Mouse (Mus musculus) heart, postnatal 0 days (tissue): Measurements from ENCODE around the gene Zfp367. TPM values are rescaled to one million over a fixed set of nuclear protein-coding genes. Genes with fewer than 3 reads are reported as not detected.
A peak's percentile ranks its signal among the peaks of the same experiment; 100 is the strongest.

Experiments
- ATAC-seq: fragments of 200-750 bp; cut with Nextera tagmentation; 2 replicates; pipeline ENCODE4 v1.8.0; 2017; ENCODE audit warnings: low read depth, moderate number of reproducible peaks, moderate library complexity; ENCODE audit not compliant: insufficient read depth
- DNase-seq: peaks from one replicate; pipeline ENCODE4 v3.0.0-alpha.2; 2016; ENCODE audit warnings: low spot score
- H3K27ac ChIP-seq: fragments of 300-500 bp; sonication (generic); 2 replicates; pipeline ENCODE4 v1.5.1; 2014; ENCODE audit warnings: low read depth, mild to moderate bottlenecking
- H3K27me3 ChIP-seq: fragments of 300-500 bp; sonication (generic); 2 replicates; pipeline ENCODE4 v1.6.1; 2014; ENCODE audit warnings: low read length, mixed read lengths; ENCODE audit not compliant: control insufficient read depth, insufficient read depth
- H3K36me3 ChIP-seq: fragments of 300-500 bp; sonication (generic); replicated peaks from 2 replicates; pipeline ENCODE4 v1.6.1; 2014; ENCODE audit warnings: low read length, mixed read lengths; ENCODE audit not compliant: control insufficient read depth, insufficient read depth
- H3K4me1 ChIP-seq: fragments of 300-500 bp; sonication (generic); 2 replicates; pipeline ENCODE4 v1.6.1; 2014; ENCODE audit warnings: antibody characterized with exemption; ENCODE audit not compliant: control insufficient read depth, insufficient read depth
- H3K4me2 ChIP-seq: fragments of 300-500 bp; sonication (generic); 2 replicates; pipeline ENCODE4 v1.6.1; 2014; ENCODE audit warnings: low read depth, mild to moderate bottlenecking, low read length, moderate library complexity
- H3K4me3 ChIP-seq: fragments of 300-500 bp; sonication (generic); 2 replicates; pipeline ENCODE4 v1.5.1; 2014; ENCODE audit warnings: low read depth, low read length
- H3K9ac ChIP-seq: fragments of 300-500 bp; sonication (generic); replicated peaks from 2 replicates; pipeline ENCODE4 v1.6.1; 2014; ENCODE audit warnings: low read depth, low read length, mixed read lengths
- H3K9me3 ChIP-seq: fragments of 300-500 bp; sonication (generic); replicated peaks from 2 replicates; pipeline ENCODE4 v1.6.1; 2016; ENCODE audit warnings: low read length; ENCODE audit not compliant: control insufficient read depth
- CTCF ChIP-seq: IDR thresholded peaks from 2 replicates; pipeline ENCODE4 v1.5.1; 2016; ENCODE audit warnings: antibody characterized with exemption, control low read depth, low read depth
- EP300 ChIP-seq: IDR thresholded peaks from 2 replicates; pipeline ENCODE4 v1.6.1; 2016; ENCODE audit warnings: antibody characterized with exemption, low read depth
- WGBS: fragments of 180-500 bp; shearing (Covaris S2); extraction: QIAGEN DNeasy Blood & Tissue Kit; methylation state at CpG from one replicate; pipeline ENCODE4 v1.1.7; 2014; 5-methylcytosine and 5-hydroxymethylcytosine counted together
- polyA plus RNA-seq: library from polyadenylated mRNA; unstranded; fragments of >200 nt; fragmentation: Nextera tagmentation; extraction: Ambion mirVana; gene quantifications from 2 replicates; pipeline ENCODE4 v1.2.1, GENCODE M21; 2015
- total RNA-seq: library from RNA; depleted of rRNA; stranded (reverse); fragments of >200 nt; gene quantifications from 2 replicates; pipeline ENCODE4 v1.2.3, GENCODE M21; 2014; ENCODE audit warnings: low replicate concordance

The Zfp367 gene
- total and polyA plus RNA-seq, 2 experiments from 2014 or later = 23.8 to 35.6 TPM

DNA sequence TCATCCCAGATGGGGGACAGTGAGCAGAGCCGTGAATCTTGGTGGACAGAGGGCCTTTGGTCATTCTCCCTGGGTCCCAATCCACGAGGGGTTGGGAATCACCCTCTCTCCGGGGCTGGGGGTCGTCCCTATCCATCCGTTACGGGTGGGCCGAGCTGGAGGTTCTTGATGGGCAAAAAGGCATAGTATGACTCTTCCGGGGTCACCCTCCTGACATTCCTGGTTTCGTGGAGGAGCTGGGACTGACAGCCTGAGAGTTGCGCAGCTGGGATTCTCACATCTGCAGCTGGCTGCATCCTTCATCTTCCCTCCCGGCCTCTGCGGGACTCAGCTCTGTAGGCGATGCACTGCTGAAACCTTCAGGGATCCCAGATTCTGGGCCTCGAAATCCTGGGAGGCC is 9.6 kb upstream of the Zfp367 start:
- Histone ChIP-seq H3K4me2 (peak overlapping the region; percentile 82), H3K4me1 (0 out of 2 replicates have a peak, but pooled peaks cover 3% of the 10 kb centered on the region), H3K9ac (peak overlapping the region; percentile 82), H3K36me3 (no peaks in the 10 kb centered on the region; the same call in 1 of the 2 replicates), H3K4me3 (peak overlapping the region; percentile 91), H3K27ac (peak overlapping the region; percentile 94), H3K9me3 (no peaks in the 10 kb centered on the region), H3K27me3 (no peaks in the 10 kb centered on the region)
- DNase-seq (no peak), ATAC-seq (no peak)
- 3% methylated on average over 14 of the region's 14 CpGs for WGBS
- TF ChIP-seq EP300 (no peak), CTCF (no peak)

DNA sequence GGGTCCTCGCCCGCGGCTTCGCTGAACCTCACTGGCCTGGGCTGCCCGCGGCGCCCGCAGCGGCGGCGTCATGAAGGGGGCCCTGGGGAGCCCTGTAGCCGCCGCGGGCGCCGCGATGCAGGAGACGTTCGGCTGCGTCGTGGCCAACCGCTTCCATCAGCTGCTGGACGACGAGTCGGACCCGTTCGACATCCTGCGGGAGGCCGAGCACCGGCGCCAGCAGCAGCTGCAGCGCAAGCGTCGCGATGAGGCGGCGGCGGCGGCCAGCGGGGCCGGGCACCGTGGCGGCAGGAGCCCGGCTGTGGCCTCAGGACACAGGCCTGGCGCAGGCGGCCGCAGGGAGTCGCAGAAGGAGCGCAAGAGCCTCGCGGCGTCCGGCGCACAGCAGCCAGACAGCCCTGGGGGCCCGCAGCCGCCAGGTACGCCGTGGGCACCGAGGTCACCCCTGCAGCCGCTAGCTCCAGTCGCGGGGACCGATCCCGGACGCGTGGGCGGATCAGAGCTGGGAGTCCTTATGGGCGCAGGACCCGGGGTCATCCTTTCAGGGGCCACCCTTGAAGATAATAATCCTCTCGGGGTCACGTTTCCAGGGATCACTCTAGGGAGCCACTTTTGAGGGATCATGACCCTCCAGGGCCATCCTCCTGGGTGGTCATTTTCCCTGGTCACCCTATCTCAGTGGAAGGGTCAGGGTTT is 9.1 kb upstream of the Zfp367 start:
- H3K36me3 ChIP-seq = no peaks in the 10 kb centered on the region; the same call in 1 of the 2 replicates
- peak overlapping the region; percentile 94 for H3K27ac ChIP-seq
- H3K9ac ChIP-seq = peak overlapping the region; percentile 82
- ATAC-seq = peak; percentile 59
- H3K9me3 ChIP-seq = no peaks in the 10 kb centered on the region
- no peaks in the 10 kb centered on the region for H3K27me3 ChIP-seq
- 0% methylated on average over 61 of the region's 71 CpGs for WGBS
- no peak for TF ChIP-seq CTCF
- no peak for TF ChIP-seq EP300
- no peak for DNase-seq
- peak overlapping the region; percentile 91 for H3K4me3 ChIP-seq
- 0 out of 2 replicates have a peak, but pooled peaks cover 3% of the 10 kb centered on the region for H3K4me1 ChIP-seq
- peak overlapping the region; percentile 82 for H3K4me2 ChIP-seq

DNA sequence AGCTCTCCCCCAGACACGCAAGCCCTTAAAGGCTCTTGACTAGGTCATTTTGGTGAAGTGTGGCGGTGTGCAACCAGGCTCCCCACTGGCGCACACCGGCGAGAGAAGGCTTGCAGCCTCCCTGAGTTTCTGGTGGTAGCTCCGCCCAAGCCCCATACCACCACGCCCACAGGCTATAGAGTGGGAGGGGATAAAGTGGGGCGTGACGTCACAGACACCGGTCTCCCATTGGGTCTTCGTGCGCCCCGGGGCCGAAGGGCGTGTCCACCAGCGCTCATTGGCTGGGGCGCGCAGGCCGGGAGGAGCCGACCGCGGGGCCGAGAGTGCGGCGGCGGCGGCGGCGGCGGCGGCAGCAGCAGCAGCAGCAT is 8.5 kb upstream of the Zfp367 start, which contains the start of gene Habp4:
Gene Habp4 (plus strand): TSS at position 277 of the 368 bp plus-strand sequence.
- Histone ChIP-seq H3K27me3 (no peaks in the 10 kb centered on the region), H3K9me3 (no peaks in the 10 kb centered on the region), H3K4me3 (peak within 1 kb of the TSS; percentile 91), H3K4me1 (0 out of 2 replicates have a peak, but pooled peaks cover 3% of the 10 kb centered on the region), H3K9ac (peak within 1 kb of the TSS; percentile 82), H3K27ac (peak within 1 kb of the TSS; percentile 94), H3K4me2 (peak within 1 kb of the TSS; percentile 82), H3K36me3 (no peaks in the 10 kb centered on the region; the same call in 1 of the 2 replicates)
- TF ChIP-seq EP300 (no peak), CTCF (no peak)
- DNase-seq = peak; percentile 99
- 0% methylated on average over 28 of the region's 31 CpGs for WGBS
- ATAC-seq = peak; percentile 100

DNA sequence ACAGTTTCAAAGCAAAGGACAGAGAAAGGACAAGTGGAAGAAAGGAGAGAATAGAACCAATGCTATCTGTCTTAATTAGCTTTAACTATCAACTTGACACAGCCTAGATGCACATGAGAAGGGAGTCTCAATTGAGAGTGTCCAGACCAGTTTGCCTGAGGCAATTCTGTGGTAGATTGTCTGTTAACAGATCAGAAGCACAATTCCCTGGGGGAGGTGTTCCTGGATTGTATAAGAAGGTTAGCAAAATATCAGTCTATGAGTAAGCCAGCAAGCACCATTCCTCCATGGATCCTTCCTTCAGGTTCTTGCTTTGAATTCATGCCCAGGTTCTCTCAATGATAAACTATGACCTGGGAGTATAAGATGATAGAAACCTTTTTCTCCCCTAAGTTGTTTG is 4.0 kb upstream of the Zfp367 start:
- no peak overlapping the region for H3K27ac ChIP-seq
- no peaks in the 10 kb centered on the region for H3K36me3 ChIP-seq
- no peak overlapping the region for H3K9ac ChIP-seq
- TF ChIP-seq CTCF (no peak), EP300 (no peak)
- no peak overlapping the region for H3K4me2 ChIP-seq
- no peak for DNase-seq
- H3K27me3 ChIP-seq = no peaks in the 10 kb centered on the region
- H3K9me3 ChIP-seq = no peaks in the 10 kb centered on the region
- no peak for ATAC-seq
- H3K4me3 ChIP-seq = no peak overlapping the region
- peaks cover 7% of the 10 kb centered on the region for H3K4me1 ChIP-seq

DNA sequence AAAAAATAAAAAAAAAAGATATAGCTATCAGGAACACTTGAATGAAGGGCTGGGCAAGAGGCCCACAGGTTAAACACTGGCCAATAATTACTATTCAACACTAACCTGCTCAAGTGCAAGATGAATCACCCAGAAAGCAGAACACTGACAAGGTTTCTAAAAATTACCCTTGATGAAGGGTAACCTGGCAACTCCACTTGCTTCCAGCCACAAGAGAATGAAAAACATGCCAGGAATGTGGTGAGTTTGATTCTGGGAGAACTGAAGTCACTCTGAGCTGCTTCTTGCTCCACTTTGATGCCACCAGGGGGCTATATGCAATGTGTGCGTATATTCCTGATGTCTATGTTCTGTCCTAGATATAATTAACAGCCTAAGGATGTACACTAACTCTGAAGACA is 2.2 kb upstream of the Zfp367 start:
- peak overlapping the region; percentile 38 for H3K4me2 ChIP-seq
- WGBS = 13% methylated on average over 1 of the region's 1 CpGs
- H3K27ac ChIP-seq = peak overlapping the region; percentile 92
- no peaks in the 10 kb centered on the region for H3K36me3 ChIP-seq
- H3K4me1 ChIP-seq = peaks cover 23% of the 10 kb centered on the region
- ATAC-seq (peak; percentile 6), DNase-seq (peak; percentile 86)
- no peak overlapping the region for H3K9ac ChIP-seq
- H3K4me3 ChIP-seq = no peak overlapping the region
- TF ChIP-seq EP300 (0 out of 2 replicates have a peak, but pooled peaks have one; percentile 64), CTCF (peak; percentile 58)
- no peaks in the 10 kb centered on the region for H3K9me3 ChIP-seq
- H3K27me3 ChIP-seq = no peaks in the 10 kb centered on the region
